Mouse (Mus musculus) left cerebral cortex, adult 8-10 months (tissue): ENCODE data around the gene Xcr1. TPM values are rescaled to one million over a fixed set of nuclear protein-coding genes. Genes with fewer than 3 reads are reported as not detected.

Experiments
- DNase-seq, 2 experiments: peaks; one replicate each; pipeline ENCODE4 v3.0.0; 2022; ENCODE audit warnings: low spot score in 2 of 2
- total RNA-seq, 4 experiments: library from RNA; stranded (reverse); gene quantifications; 2 replicates each; pipeline ENCODE4 v1.2.4; 2022

Xcr1 gene
- total RNA-seq, 4 experiments from 2014 or later, result not detected

- no peak for DNase-seq
Measured at GRCm38 (mm10) chr9:123815444-123815843, 46.4 kb downstream of the Xcr1 start.

GRCm38 (mm10) chr9:123814821-123815220, 47.0 kb downstream of the Xcr1 start:
- no peak for DNase-seq

- no peak for DNase-seq
Measured at GRCm38 (mm10) chr9:123814326-123814725, 47.5 kb downstream of the Xcr1 start.

- no peak for DNase-seq
Measured at GRCm38 (mm10) chr9:123811831-123812230, 50.0 kb downstream of the Xcr1 start.

- DNase-seq, result no peak
Measured at GRCm38 (mm10) chr9:123808583-123808982, 53.2 kb downstream of the Xcr1 start.

- DNase-seq, result no peak
Measured at GRCm38 (mm10) chr9:123806267-123806666, 55.6 kb downstream of the Xcr1 start, which contains the start of gene Cxcr6. Cxcr6 (plus strand) TSS chr9:123806475.

GRCm38 (mm10) chr9:123805241-123805640, 56.6 kb downstream of the Xcr1 start:
- no peak for DNase-seq

GRCm38 (mm10) chr9:123802896-123803295, 58.9 kb downstream of the Xcr1 start:
- DNase-seq, result no peak

GRCm38 (mm10) chr9:123802421-123802820, 59.4 kb downstream of the Xcr1 start:
- no peak for DNase-seq

Other genes with a start within 250 kb of the Xcr1 start
- gene Slc6a20b, start 229.5 kb downstream of the Xcr1 start, total RNA-seq, result under 1 TPM; 0.18 to 0.76 (median 0.63) TPM
- under 1 TPM; 0.18 to 0.28 (median 0.26) TPM for gene Ccr9, start 183.6 kb downstream of the Xcr1 start, total RNA-seq
- gene Slc6a20a, start 183.1 kb downstream of the Xcr1 start, total RNA-seq, result 10 to 100 TPM; 20.4 to 26.7 (median 23.4) TPM
- 10 to 100 TPM; 57.7 to 69.4 (median 64.5) TPM for gene Lztfl1, start 144.3 kb downstream of the Xcr1 start, total RNA-seq
- gene Cxcr6, start 55.6 kb downstream of the Xcr1 start, total RNA-seq, result not detected
- gene Fyco1, start 10.1 kb downstream of the Xcr1 start, total RNA-seq, result 10 to 100 TPM; 29.5 to 36.6 (median 29.8) TPM
- under 1 TPM in 2 of 4 experiments, not detected in 2; 0.17 to 0.34 TPM for gene Ccr1, start 106.7 kb upstream of the Xcr1 start, total RNA-seq
- not detected for gene Ccr1l1, start 116.4 kb upstream of the Xcr1 start, total RNA-seq
- gene Ccr3, start 159.9 kb upstream of the Xcr1 start, total RNA-seq, result not detected
- gene Ccr2, start 239.9 kb upstream of the Xcr1 start, total RNA-seq, result under 1 TPM; 0.15 to 0.28 (median 0.21) TPM